Mouse (Mus musculus): ENCODE results near the gene Ube4b. TPM values are rescaled to one million over a fixed set of nuclear protein-coding genes. Genes with fewer than 3 reads are reported as not detected.

Ube4b gene
- total and polyA plus RNA-seq, 2 experiments from 2014 or later: 47.6 to 93.3 TPM

- 51% methylated on average over 4 of the region's 4 CpGs for WGBS
- ATAC-seq: no peak
- DNase-seq: no peak
- TF ChIP-seq CTCF (IDR thresholded peaks at IDR 0.05; ENCODE audit: low read depth): no peak
- no peak overlapping the region for H3K4me2 ChIP-seq (ENCODE audit: low read depth)
- no peak overlapping the region for H3K27ac ChIP-seq (ENCODE audit: low read depth, low read length)
- no peaks in the 10 kb centered on the region for H3K4me1 ChIP-seq (ENCODE audit: insufficient read depth)
- no peak overlapping the region for H3K4me3 ChIP-seq (ENCODE audit: low read depth, low read length)
- H3K27me3 ChIP-seq (ENCODE audit: insufficient read depth, low read length): no peaks in the 10 kb centered on the region
- H3K36me3 ChIP-seq (ENCODE audit: insufficient read depth): peaks cover 5% of the 10 kb centered on the region
- H3K9ac ChIP-seq: no peak overlapping the region
- no peaks in the 10 kb centered on the region for H3K9me3 ChIP-seq (ENCODE audit: low read length)
These were observed 104.3 kb downstream of the Ube4b start for GRCm38 (mm10) chr4:149322286-149322685.

- DNase-seq: peak; percentile 47
- ATAC-seq: peak; percentile 73
- Histone ChIP-seq H3K27me3 (ENCODE audit: insufficient read depth, low read length) (no peaks in the 10 kb centered on the region), H3K4me3 (ENCODE audit: low read depth, low read length) (no peak overlapping the region), H3K9ac (no peak overlapping the region), H3K27ac (ENCODE audit: low read depth, low read length) (no peak overlapping the region), H3K36me3 (ENCODE audit: insufficient read depth) (no peaks in the 10 kb centered on the region), H3K4me2 (ENCODE audit: low read depth) (no peak overlapping the region), H3K9me3 (ENCODE audit: low read length) (no peaks in the 10 kb centered on the region), H3K4me1 (ENCODE audit: insufficient read depth) (no peaks in the 10 kb centered on the region)
- no peak for TF ChIP-seq CTCF (IDR thresholded peaks at IDR 0.05; ENCODE audit: low read depth)
- WGBS: 24% methylated on average over 9 of the region's 9 CpGs
These were observed 107.5 kb downstream of the Ube4b start for GRCm38 (mm10) chr4:149319088-149319487.

GRCm38 (mm10) chr4:149317387-149317786, 109.2 kb downstream of the Ube4b start:
- H3K4me2 ChIP-seq (ENCODE audit: low read depth): no peak overlapping the region
- H3K4me3 ChIP-seq (ENCODE audit: low read depth, low read length): no peak overlapping the region
- H3K27ac ChIP-seq (ENCODE audit: low read depth, low read length): peak overlapping the region; percentile 29
- H3K9me3 ChIP-seq (ENCODE audit: low read length): no peaks in the 10 kb centered on the region
- no peak overlapping the region for H3K9ac ChIP-seq
- no peaks in the 10 kb centered on the region for H3K4me1 ChIP-seq (ENCODE audit: insufficient read depth)
- WGBS: 32% methylated on average over 5 of the region's 5 CpGs
- H3K36me3 ChIP-seq (ENCODE audit: insufficient read depth): no peaks in the 10 kb centered on the region
- H3K27me3 ChIP-seq (ENCODE audit: insufficient read depth, low read length): no peaks in the 10 kb centered on the region
- DNase-seq (peak; percentile 56), ATAC-seq (peak; percentile 66)
- TF ChIP-seq CTCF (IDR thresholded peaks at IDR 0.05; ENCODE audit: low read depth): no peak

- 81% methylated on average over 11 of the region's 11 CpGs for WGBS
- no peak overlapping the region for H3K4me3 ChIP-seq (ENCODE audit: low read depth, low read length)
- no peaks in the 10 kb centered on the region for H3K36me3 ChIP-seq (ENCODE audit: insufficient read depth)
- no peaks in the 10 kb centered on the region for H3K27me3 ChIP-seq (ENCODE audit: insufficient read depth, low read length)
- no peaks in the 10 kb centered on the region for H3K9me3 ChIP-seq (ENCODE audit: low read length)
- no peaks in the 10 kb centered on the region for H3K4me1 ChIP-seq (ENCODE audit: insufficient read depth)
- H3K4me2 ChIP-seq (ENCODE audit: low read depth): no peak overlapping the region
- DNase-seq (no peak), ATAC-seq (no peak)
- no peak overlapping the region for H3K27ac ChIP-seq (ENCODE audit: low read depth, low read length)
- no peak for TF ChIP-seq CTCF (IDR thresholded peaks at IDR 0.05; ENCODE audit: low read depth)
- H3K9ac ChIP-seq: no peak overlapping the region
These were observed 112.2 kb downstream of the Ube4b start for GRCm38 (mm10) chr4:149314275-149314837.

GRCm38 (mm10) chr4:149313558-149314253, 112.8 kb downstream of the Ube4b start:
- no peaks in the 10 kb centered on the region for H3K4me1 ChIP-seq (ENCODE audit: insufficient read depth)
- no peak overlapping the region for H3K4me2 ChIP-seq (ENCODE audit: low read depth)
- DNase-seq (no peak), ATAC-seq (no peak)
- 78% methylated on average over 12 of the region's 12 CpGs for WGBS
- no peak for TF ChIP-seq CTCF (IDR thresholded peaks at IDR 0.05; ENCODE audit: low read depth)
- no peaks in the 10 kb centered on the region for H3K36me3 ChIP-seq (ENCODE audit: insufficient read depth)
- H3K4me3 ChIP-seq (ENCODE audit: low read depth, low read length): no peak overlapping the region
- no peak overlapping the region for H3K27ac ChIP-seq (ENCODE audit: low read depth, low read length)
- H3K27me3 ChIP-seq (ENCODE audit: insufficient read depth, low read length): no peaks in the 10 kb centered on the region
- no peaks in the 10 kb centered on the region for H3K9me3 ChIP-seq (ENCODE audit: low read length)
- no peak overlapping the region for H3K9ac ChIP-seq

- no peaks in the 10 kb centered on the region for H3K36me3 ChIP-seq (ENCODE audit: insufficient read depth)
- TF ChIP-seq CTCF (IDR thresholded peaks at IDR 0.05; ENCODE audit: low read depth): no peak
- H3K27ac ChIP-seq (ENCODE audit: low read depth, low read length): no peak overlapping the region
- no peak overlapping the region for H3K4me2 ChIP-seq (ENCODE audit: low read depth)
- H3K27me3 ChIP-seq (ENCODE audit: insufficient read depth, low read length): no peaks in the 10 kb centered on the region
- H3K4me1 ChIP-seq (ENCODE audit: insufficient read depth): no peaks in the 10 kb centered on the region
- ATAC-seq (no peak), DNase-seq (no peak)
- 90% methylated on average over 5 of the region's 5 CpGs for WGBS
- H3K4me3 ChIP-seq (ENCODE audit: low read depth, low read length): no peak overlapping the region
- H3K9ac ChIP-seq: no peak overlapping the region
- H3K9me3 ChIP-seq (ENCODE audit: low read length): no peaks in the 10 kb centered on the region
These were observed 114.6 kb downstream of the Ube4b start for GRCm38 (mm10) chr4:149311996-149312395.

- H3K27ac ChIP-seq (ENCODE audit: low read depth, low read length): peak overlapping the region; percentile 98
These were observed 118.1 kb downstream of the Ube4b start for GRCm38 (mm10) chr4:149308491-149308820.

More at GRCm38 (mm10) chr4:149308491-149308820, 118.1 kb downstream of the Ube4b start:
- no peak for TF ChIP-seq CTCF (IDR thresholded peaks at IDR 0.05; ENCODE audit: low read depth)
- 10% methylated on average over 3 of the region's 3 CpGs for WGBS
- H3K9me3 ChIP-seq (ENCODE audit: low read length): no peaks in the 10 kb centered on the region
- no peak for ATAC-seq
- H3K9ac ChIP-seq: peak overlapping the region; percentile 97
- no peaks in the 10 kb centered on the region for H3K27me3 ChIP-seq (ENCODE audit: insufficient read depth, low read length)
- H3K4me1 ChIP-seq (ENCODE audit: insufficient read depth): peaks cover 17% of the 10 kb centered on the region
- H3K36me3 ChIP-seq (ENCODE audit: insufficient read depth): no peaks in the 10 kb centered on the region
- no peak for DNase-seq
- peak overlapping the region; percentile 54 for H3K4me2 ChIP-seq (ENCODE audit: low read depth)
- H3K4me3 ChIP-seq (ENCODE audit: low read depth, low read length): peak overlapping the region; percentile 100
